Mouse (Mus musculus): ENCODE measurements at regions not wholly inside any gene's neighbourhood (a gene's known extent, or its start where the extent isn't known, plus 50 kb on each side); places are given as distances from the start of the nearest gene placed in this dataset.

DNA sequence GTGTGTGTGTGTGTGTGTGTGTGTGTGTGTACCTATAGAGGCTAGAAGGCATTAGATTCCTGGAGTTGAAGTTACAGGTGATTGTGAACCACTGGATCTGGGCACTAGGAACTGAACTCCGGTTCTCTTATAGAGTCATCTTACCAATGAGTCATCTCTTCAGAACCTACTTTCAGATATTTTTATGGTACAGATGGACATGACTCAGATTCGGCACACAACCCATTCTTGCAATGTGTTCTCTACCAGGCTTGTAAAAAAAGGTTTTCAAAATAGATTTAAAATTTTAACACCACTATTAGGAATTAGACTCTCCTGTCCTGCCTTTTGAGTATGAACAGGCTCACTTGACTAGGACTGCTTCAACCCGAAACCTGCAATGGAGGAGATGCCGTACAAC is 504.3 kb upstream of the Auts2 start:
- WGBS, result 96% methylated on average over 4 of the region's 4 CpGs
- Histone ChIP-seq H3K9me3 (no peaks in the 10 kb centered on the region), H3K27ac (no peak overlapping the region), H3K4me3 (no peak overlapping the region), H3K4me1 (no peaks in the 10 kb centered on the region), H3K36me3 (replicated peaks) (no peaks in the 10 kb centered on the region), H3K27me3 (ENCODE audit: poor library complexity, severe bottlenecking) (no peaks in the 10 kb centered on the region)
- no peak for DNase-seq (ENCODE audit: extremely low spot score, low spot score)

DNA sequence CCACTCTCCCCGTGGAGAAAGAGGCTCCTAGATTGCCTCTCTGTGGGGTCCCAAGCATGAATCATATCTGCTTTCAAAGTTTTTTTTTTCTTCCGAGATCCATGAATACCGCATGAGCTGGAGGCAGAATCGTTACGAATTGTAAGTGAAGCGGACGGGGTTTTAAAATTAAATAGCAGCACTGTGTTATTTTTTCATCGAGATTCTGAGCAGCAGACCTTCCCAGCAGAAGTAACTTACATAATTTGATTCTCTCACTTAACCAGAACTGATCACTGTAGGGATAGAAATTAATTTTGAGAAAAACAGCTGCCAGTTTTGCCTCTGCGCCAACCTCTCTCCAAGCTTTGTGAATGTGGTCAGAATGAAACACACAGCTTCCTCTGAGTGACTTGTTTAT is 502.5 kb upstream of the Auts2 start:
- Histone ChIP-seq H3K27ac (no peak overlapping the region), H3K4me1 (no peaks in the 10 kb centered on the region)
- DNase-seq (ENCODE audit: extremely low spot score, low spot score), result no peak

DNA sequence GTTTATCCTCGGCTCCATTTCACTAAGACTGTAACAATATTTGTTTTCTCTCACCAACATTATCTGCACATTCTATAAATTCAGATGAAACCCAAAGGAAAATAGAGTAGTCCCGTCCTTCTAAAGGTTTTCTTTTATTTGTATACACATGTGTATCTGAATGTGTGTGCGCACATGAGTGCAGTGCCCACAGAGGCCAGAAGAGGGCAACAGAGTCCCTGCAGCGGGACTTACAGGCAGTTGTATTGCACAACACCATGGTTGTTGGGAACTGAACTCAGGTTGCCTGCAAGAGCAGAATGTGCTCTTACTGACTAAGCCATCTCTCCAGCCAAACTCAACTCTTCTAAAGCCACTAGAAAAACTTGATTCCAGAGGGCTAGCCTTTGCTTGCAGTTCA is 484.4 kb upstream of the Auts2 start:
- no peak overlapping the region for H3K27ac ChIP-seq
- WGBS, result 92% methylated on average over 4 of the region's 4 CpGs
- DNase-seq (ENCODE audit: extremely low spot score, low spot score), result no peak
- H3K36me3 ChIP-seq (replicated peaks), result no peaks in the 10 kb centered on the region
- peaks cover 8% of the 10 kb centered on the region; the same call in 1 of the 2 replicates for H3K9me3 ChIP-seq
- no peaks in the 10 kb centered on the region for H3K4me1 ChIP-seq
- no peaks in the 10 kb centered on the region for H3K27me3 ChIP-seq (ENCODE audit: poor library complexity, severe bottlenecking)
- no peak overlapping the region for H3K4me3 ChIP-seq

More for the DNA sequence above, 502.5 kb upstream of the Auts2 start:
- Histone ChIP-seq H3K36me3 (replicated peaks) (no peaks in the 10 kb centered on the region), H3K4me3 (no peak overlapping the region), H3K27me3 (ENCODE audit: poor library complexity, severe bottlenecking) (no peaks in the 10 kb centered on the region), H3K9me3 (no peaks in the 10 kb centered on the region)
- 83% methylated on average over 9 of the region's 9 CpGs for WGBS

DNA sequence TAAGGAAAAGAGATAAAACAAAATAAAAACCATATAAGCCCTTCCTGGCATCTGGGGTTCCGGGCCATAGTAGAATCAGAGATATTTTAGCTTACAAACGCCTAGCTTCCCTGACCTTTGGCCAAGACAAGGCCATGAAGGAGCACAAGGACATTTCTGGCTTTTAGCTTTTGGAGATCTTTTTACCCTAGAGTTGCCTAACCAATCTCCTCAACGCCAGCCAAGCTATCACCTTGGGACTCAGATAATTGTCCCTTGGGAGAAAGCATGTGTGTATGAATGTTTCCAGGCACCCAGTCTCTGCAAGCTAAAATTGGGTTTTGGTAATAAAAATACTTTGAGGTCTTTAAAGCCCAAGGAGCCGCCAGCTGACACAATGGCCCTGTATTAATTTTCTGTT is 482.0 kb upstream of the Auts2 start:
- H3K9me3 ChIP-seq, result peaks cover 8% of the 10 kb centered on the region; the same call in 1 of the 2 replicates
- no peak for DNase-seq (ENCODE audit: extremely low spot score, low spot score)
- WGBS, result 92% methylated on average over 4 of the region's 4 CpGs
- H3K4me1 ChIP-seq, result no peaks in the 10 kb centered on the region
- H3K27ac ChIP-seq, result no peak overlapping the region
- H3K4me3 ChIP-seq, result no peak overlapping the region
- no peaks in the 10 kb centered on the region for H3K27me3 ChIP-seq (ENCODE audit: poor library complexity, severe bottlenecking)
- no peaks in the 10 kb centered on the region for H3K36me3 ChIP-seq (replicated peaks)

DNA sequence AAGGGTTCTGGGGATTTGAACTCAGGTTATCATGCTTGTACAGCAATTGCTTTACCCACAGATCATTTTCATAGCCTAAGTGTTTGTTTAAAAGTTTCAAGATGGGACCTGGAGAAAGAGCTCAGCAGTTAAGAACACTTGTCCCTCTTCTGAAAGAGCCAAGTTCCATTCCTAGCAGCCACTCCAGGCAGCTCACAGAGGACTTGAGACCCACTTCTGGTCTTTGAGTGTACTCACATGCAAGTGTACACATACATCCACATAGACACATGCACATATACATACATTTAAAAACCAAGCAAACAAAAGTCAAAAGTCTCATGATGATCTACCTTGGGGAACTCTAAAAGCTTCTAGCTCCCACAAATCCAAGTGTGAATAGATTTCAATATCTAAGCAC is 477.7 kb upstream of the Auts2 start:
- H3K4me1 ChIP-seq, result no peaks in the 10 kb centered on the region
- H3K27ac ChIP-seq, result no peak overlapping the region
- H3K9me3 ChIP-seq, result no peaks in the 10 kb centered on the region
- no peak for DNase-seq (ENCODE audit: extremely low spot score, low spot score)
- H3K36me3 ChIP-seq (replicated peaks), result no peaks in the 10 kb centered on the region
- H3K4me3 ChIP-seq, result no peak overlapping the region
- H3K27me3 ChIP-seq (ENCODE audit: poor library complexity, severe bottlenecking), result no peaks in the 10 kb centered on the region

DNA sequence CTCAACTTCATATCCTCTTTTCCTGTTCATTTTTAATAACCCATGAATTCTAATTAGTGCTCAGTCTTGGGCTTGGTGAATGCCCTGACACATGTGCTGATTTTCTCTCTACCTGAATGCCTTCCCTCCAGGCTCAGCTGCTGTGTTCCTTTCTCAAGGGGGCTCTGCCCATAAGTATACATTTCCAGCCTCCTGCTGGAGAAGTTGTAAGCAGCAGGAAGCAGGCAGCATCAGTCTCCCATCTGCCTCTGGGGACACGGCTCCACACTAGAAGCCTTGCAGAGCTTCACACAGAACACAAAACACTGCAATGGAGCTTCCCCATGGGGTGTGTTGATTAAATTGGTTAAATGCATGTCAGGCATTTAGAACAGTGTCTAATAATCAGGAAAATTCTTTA is 477.0 kb upstream of the Auts2 start:
- H3K4me1 ChIP-seq, result no peaks in the 10 kb centered on the region
- H3K36me3 ChIP-seq (replicated peaks), result no peaks in the 10 kb centered on the region
- no peak overlapping the region for H3K27ac ChIP-seq
- no peak for DNase-seq (ENCODE audit: extremely low spot score, low spot score)
- WGBS, result 73% methylated on average over 1 of the region's 1 CpGs
- H3K27me3 ChIP-seq (ENCODE audit: poor library complexity, severe bottlenecking), result no peaks in the 10 kb centered on the region
- no peak overlapping the region for H3K4me3 ChIP-seq
- no peaks in the 10 kb centered on the region for H3K9me3 ChIP-seq

DNA sequence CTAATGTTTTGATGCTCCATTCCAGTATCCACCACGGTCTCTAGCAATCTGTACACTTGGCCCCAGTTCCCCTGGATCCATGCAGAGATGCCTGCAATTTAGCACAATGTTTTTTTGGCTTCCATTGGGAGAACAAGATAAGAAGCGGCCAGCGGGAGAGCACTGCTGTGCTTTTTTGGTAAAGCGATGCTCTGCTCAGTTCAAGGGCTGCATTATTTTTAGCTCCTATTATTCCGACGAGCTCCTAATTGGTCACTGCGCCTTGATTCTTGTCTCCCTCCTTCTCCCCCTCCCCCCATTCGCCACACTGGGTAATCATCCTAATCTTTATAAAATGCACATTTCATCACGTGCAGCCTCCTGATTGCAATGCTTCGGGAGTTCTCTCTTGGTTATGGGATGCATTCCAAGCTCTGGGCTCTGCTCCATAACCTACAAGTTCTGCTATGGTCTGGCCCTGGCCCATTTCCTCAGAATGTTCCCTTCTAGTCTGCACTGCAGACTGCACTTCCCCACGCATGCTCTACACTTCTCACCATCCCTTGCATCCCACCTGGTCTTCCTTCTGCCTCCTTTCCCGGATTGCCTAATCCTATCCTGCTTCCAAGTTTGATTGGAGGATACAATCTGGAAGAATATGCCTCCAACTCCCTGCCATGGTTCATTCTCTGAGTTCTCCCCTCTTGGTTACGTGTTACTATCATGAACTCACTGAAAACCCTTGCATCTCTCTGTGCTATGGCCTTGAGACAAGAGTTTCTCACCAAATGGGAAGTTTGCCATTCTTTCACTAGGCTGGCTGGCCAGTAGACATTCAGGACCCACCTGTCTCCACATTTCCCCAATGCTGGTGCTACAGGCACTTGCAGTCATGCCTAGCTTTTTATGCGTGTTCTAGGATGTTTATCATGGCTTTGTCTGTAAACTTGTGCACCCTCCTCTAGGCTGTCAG is 467.8 kb upstream of the Auts2 start:
- Histone ChIP-seq H3K27me3 (ENCODE audit: poor library complexity, severe bottlenecking) (no peaks in the 10 kb centered on the region), H3K9me3 (no peaks in the 10 kb centered on the region), H3K4me1 (no peaks in the 10 kb centered on the region), H3K36me3 (replicated peaks) (no peaks in the 10 kb centered on the region), H3K4me3 (no peak overlapping the region), H3K27ac (no peak overlapping the region)
- 90% methylated on average over 14 of the region's 14 CpGs for WGBS
- DNase-seq (ENCODE audit: extremely low spot score, low spot score), result no peak

DNA sequence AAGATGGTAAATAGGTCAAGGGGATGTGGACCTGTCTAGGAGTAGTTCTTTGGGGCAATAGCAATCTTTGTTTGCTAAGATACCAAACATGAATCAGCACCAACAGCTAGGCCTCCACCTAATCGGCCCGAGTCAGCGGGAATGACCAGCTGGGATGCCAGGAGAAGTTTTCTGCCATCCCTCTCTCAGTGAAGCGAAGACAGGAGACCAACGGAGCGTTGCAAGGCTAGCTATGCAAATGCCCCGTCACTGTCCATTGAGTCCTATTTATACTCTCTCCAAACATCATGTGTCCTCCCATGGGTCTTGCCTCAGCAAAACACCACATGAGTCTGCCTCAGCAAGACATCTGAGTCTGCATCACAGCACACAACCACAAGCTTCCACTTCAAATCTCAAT is 439.7 kb upstream of the Auts2 start:
- no peaks in the 10 kb centered on the region for H3K9me3 ChIP-seq
- H3K27me3 ChIP-seq (ENCODE audit: poor library complexity, severe bottlenecking), result peaks cover 5% of the 10 kb centered on the region; the same call in 1 of the 2 replicates
- H3K27ac ChIP-seq, result no peak overlapping the region
- H3K4me3 ChIP-seq, result no peak overlapping the region
- 93% methylated on average over 7 of the region's 7 CpGs for WGBS
- H3K4me1 ChIP-seq, result peaks cover 13% of the 10 kb centered on the region
- no peak for DNase-seq (ENCODE audit: extremely low spot score, low spot score)
- no peaks in the 10 kb centered on the region for H3K36me3 ChIP-seq (replicated peaks)

DNA sequence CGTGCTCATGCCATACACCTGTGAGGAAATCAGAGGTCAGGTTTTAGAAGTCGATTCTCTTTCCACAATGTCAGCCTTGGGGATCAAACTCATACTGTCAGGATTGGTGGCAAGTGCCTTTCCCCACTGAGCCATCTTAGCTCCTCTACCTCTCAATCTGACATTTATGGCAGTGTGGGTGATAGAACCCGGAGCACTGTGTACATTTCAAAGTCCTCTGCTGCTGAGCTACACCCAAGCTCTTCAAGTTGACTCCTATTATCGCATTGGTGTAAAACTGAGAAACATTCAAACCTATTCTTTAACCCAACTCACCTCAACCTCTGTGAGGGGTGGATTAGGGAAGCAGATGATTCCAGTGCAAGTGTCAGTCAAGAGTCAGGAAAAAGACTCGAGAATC is 435.9 kb upstream of the Auts2 start:
- DNase-seq (ENCODE audit: extremely low spot score, low spot score), result no peak
- Histone ChIP-seq H3K27ac (no peak overlapping the region), H3K27me3 (ENCODE audit: poor library complexity, severe bottlenecking) (peaks cover 5% of the 10 kb centered on the region; the same call in 1 of the 2 replicates), H3K4me3 (no peak overlapping the region), H3K9me3 (no peaks in the 10 kb centered on the region), H3K36me3 (replicated peaks) (no peaks in the 10 kb centered on the region), H3K4me1 (peaks cover 31% of the 10 kb centered on the region)
- 87% methylated on average over 5 of the region's 5 CpGs for WGBS

DNA sequence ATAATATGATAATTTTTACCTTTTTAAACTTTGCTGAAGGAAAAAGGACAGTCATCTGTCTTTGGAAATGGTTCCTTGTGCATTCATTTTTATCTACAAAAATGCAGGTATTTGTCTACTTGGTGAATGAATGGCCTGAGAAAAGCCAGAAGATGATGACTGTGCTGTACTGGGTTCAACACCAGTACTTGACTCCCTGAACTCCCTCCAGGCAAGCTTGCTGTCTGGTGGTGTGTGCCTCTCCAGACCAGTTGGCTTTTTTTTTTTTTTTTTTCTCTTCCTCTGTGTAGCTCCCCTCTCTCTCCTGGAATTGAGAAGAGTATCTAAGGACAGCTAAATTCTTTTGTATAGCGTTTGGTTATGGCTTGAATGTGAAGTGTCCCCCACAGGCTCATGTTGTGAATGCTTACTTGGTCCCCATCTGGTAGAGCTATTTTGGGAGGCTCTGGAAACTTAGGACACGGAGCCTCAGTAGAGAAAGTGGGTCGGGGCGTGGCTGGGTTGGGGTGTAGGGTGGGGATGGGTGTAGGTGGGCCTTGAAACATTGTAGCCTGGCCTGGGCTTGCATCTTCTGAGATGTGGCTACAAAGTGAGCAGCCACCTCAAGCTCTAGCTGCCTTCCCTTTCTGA is 432.3 kb upstream of the Auts2 start:
- Histone ChIP-seq H3K27me3 (ENCODE audit: poor library complexity, severe bottlenecking) (peaks cover 5% of the 10 kb centered on the region; the same call in 1 of the 2 replicates), H3K36me3 (replicated peaks) (no peaks in the 10 kb centered on the region), H3K4me3 (no peak overlapping the region), H3K9me3 (peaks cover 4% of the 10 kb centered on the region; the same call in 1 of the 2 replicates), H3K4me1 (peaks cover 27% of the 10 kb centered on the region), H3K27ac (no peak overlapping the region)
- 75% methylated on average over 4 of the region's 4 CpGs for WGBS
- DNase-seq (ENCODE audit: extremely low spot score, low spot score), result no peak

DNA sequence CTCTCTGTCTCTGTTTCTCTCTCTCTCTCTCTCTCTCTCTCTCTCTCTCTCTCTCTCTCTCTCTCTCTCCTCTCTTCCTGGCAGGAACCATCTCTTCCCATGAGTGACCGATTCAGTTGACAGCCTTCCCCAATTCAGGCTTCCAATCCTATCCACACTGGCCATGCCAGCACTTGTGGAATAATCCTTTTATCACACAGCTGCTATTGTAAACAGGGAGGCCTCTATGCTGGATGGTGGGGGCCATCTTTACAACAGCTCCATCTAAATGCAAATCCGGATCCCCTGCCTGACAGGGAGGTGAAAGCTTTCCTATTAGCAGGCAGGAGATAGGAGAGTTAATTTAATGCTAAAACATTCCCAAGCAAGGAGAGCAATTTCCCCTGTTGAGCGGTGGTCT is 431.7 kb upstream of the Auts2 start:
- DNase-seq (ENCODE audit: extremely low spot score, low spot score), result no peak
- H3K9me3 ChIP-seq, result peaks cover 4% of the 10 kb centered on the region; the same call in 1 of the 2 replicates
- H3K27me3 ChIP-seq (ENCODE audit: poor library complexity, severe bottlenecking), result peaks cover 5% of the 10 kb centered on the region; the same call in 1 of the 2 replicates
- peaks cover 27% of the 10 kb centered on the region for H3K4me1 ChIP-seq
- 11% methylated on average over 3 of the region's 3 CpGs for WGBS
- H3K36me3 ChIP-seq (replicated peaks), result no peaks in the 10 kb centered on the region
- peak overlapping the region; percentile 42; the same call in 1 of the 2 replicates for H3K27ac ChIP-seq
- H3K4me3 ChIP-seq, result no peak overlapping the region

DNA sequence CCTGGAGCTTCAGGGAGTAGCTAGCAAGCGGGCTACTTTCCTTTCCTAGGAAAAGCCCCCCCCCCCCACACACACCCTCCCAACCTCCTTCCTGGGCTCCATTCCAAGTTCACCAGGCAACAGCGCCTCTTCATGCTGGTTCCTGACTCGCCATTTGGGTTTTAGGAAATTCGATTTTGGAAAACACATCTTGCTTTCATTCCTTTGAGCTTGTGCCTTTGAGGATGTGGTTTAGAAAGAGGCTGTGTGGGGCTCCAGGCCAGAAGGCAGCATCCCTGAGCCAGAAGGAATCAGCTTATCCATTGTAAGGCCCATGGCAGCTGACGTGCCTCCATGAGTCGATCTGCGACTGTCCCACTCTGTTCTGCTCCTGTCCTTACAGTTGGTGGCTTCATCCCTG is 427.9 kb upstream of the Auts2 start:
- Histone ChIP-seq H3K27me3 (ENCODE audit: poor library complexity, severe bottlenecking) (no peaks in the 10 kb centered on the region), H3K9me3 (peaks cover 4% of the 10 kb centered on the region; the same call in 1 of the 2 replicates), H3K4me3 (no peak overlapping the region), H3K27ac (no peak overlapping the region), H3K36me3 (replicated peaks) (no peaks in the 10 kb centered on the region), H3K4me1 (peaks cover 27% of the 10 kb centered on the region)
- 92% methylated on average over 7 of the region's 7 CpGs for WGBS
- no peak for DNase-seq (ENCODE audit: extremely low spot score, low spot score)

DNA sequence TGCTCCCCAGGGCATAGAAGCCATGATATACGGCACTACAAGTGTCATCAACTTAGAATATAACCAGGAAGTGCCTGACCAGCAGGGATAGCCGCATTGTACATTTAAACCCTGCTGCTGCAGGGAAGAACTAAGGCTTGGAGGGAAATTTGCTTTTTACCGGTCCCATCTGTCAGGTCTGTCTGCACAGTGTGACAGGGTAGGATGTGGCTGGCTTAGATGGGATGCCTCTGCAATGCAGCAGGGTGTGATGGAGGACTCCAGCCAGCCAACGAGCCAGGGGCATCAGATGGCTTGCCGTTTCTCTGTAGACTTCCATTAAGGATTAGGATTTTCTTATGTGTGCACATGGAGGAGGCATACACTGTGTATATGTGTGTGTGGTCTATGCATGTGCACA is 426.2 kb upstream of the Auts2 start:
- Histone ChIP-seq H3K4me3 (no peak overlapping the region), H3K9me3 (peaks cover 4% of the 10 kb centered on the region; the same call in 1 of the 2 replicates), H3K27ac (no peak overlapping the region), H3K27me3 (ENCODE audit: poor library complexity, severe bottlenecking) (no peaks in the 10 kb centered on the region), H3K4me1 (peaks cover 12% of the 10 kb centered on the region), H3K36me3 (replicated peaks) (no peaks in the 10 kb centered on the region)
- WGBS, result 83% methylated on average over 5 of the region's 5 CpGs
- no peak for DNase-seq (ENCODE audit: extremely low spot score, low spot score)

Data from forebrain, embryonic 10.5 days (tissue).